Mouse (Mus musculus) neural tube, embryonic 14.5 days (tissue): ENCODE data around the gene Tmem198. TPM values are rescaled to one million over a fixed set of nuclear protein-coding genes. Genes with fewer than 3 reads are reported as not detected.
A peak's percentile ranks its signal among the peaks of the same experiment; 100 is the strongest.

Source experiments
- ATAC-seq: fragments of 200-750 bp; cut with Nextera tagmentation; 2 replicates; pipeline ENCODE4 v1.8.0; 2017; ENCODE audit warnings: low read depth, mild to moderate bottlenecking, moderate TSS enrichment, moderate library complexity
- H3K27ac ChIP-seq: fragments of 300-500 bp; sonication (generic); 2 replicates; pipeline ENCODE4 v1.5.1; 2014; ENCODE audit warnings: low read depth, mild to moderate bottlenecking, control low read depth, low read length, moderate library complexity, mixed read lengths
- H3K27me3 ChIP-seq: fragments of 300-500 bp; sonication (generic); 2 replicates; pipeline ENCODE4 v1.6.1; 2014; ENCODE audit warnings: low read length; ENCODE audit not compliant: control insufficient read depth, insufficient read depth
- H3K36me3 ChIP-seq: fragments of 300-500 bp; sonication (generic); 2 replicates; pipeline ENCODE4 v1.6.1; 2014; ENCODE audit warnings: low read length, mixed read lengths; ENCODE audit not compliant: control insufficient read depth, insufficient read depth
- H3K4me1 ChIP-seq: fragments of 300-500 bp; sonication (generic); 2 replicates; pipeline ENCODE4 v1.6.1; 2014; ENCODE audit warnings: low read length; ENCODE audit not compliant: control insufficient read depth, insufficient read depth
- H3K4me2 ChIP-seq: fragments of 300-500 bp; sonication (generic); 2 replicates; pipeline ENCODE4 v1.6.1; 2014; ENCODE audit warnings: mild to moderate bottlenecking, low read depth, low read length, control low read depth
- H3K4me3 ChIP-seq: fragments of 300-500 bp; sonication (generic); 2 replicates; pipeline ENCODE4 v1.5.1; 2014; ENCODE audit warnings: low read depth, low read length, control low read depth, mixed read lengths
- H3K9ac ChIP-seq: fragments of 300-500 bp; sonication (generic); replicated peaks from 2 replicates; pipeline ENCODE4 v1.6.1; 2014; ENCODE audit warnings: low read depth, mild to moderate bottlenecking, control low read depth, low read length, mixed read lengths
- H3K9me3 ChIP-seq: fragments of 300-500 bp; sonication (generic); 2 replicates; pipeline ENCODE4 v1.6.1; 2016; ENCODE audit warnings: low read length; ENCODE audit not compliant: control insufficient read depth
- WGBS: fragments of 180-500 bp; shearing (Covaris S2); extraction: QIAGEN DNeasy Blood & Tissue Kit; methylation state at CpG from one replicate; pipeline ENCODE4 v1.1.7; 2014; 5-methylcytosine and 5-hydroxymethylcytosine counted together
- polyA plus RNA-seq: library from polyadenylated mRNA; unstranded; fragments of >200 nt; fragmentation: Nextera tagmentation; extraction: Ambion mirVana; gene quantifications from 2 replicates; pipeline ENCODE4 v1.2.1, GENCODE M21; 2014

Tmem198 gene
- polyA plus RNA-seq, 1 experiment from 2014 or later, result 38.3 TPM

- Histone ChIP-seq H3K9me3 (no peaks in the 10 kb centered on the region), H3K4me1 (peaks cover 25% of the 10 kb centered on the region), H3K4me2 (peak overlapping the region; percentile 73), H3K4me3 (peak overlapping the region; percentile 93), H3K27me3 (peaks cover 3% of the 10 kb centered on the region; the same call in 1 of the 2 replicates), H3K36me3 (peaks cover 25% of the 10 kb centered on the region), H3K27ac (peak overlapping the region; percentile 83), H3K9ac (peak overlapping the region; percentile 89)
- ATAC-seq, result no peak; the same call in 1 of the 2 replicates
- 2% methylated on average over 24 of the region's 24 CpGs for WGBS
Measured at GRCm38 (mm10) chr1:75479635-75479989, 280 bp downstream of the Tmem198 start.

GRCm38 (mm10) chr1:75480036-75480435 lies 704 bp downstream of the Tmem198 start:
- H3K27me3 ChIP-seq, result peaks cover 8% of the 10 kb centered on the region; the same call in 1 of the 2 replicates
- peak overlapping the region; percentile 89 for H3K9ac ChIP-seq
- no peaks in the 10 kb centered on the region for H3K9me3 ChIP-seq
- peak overlapping the region; percentile 83; the same call in 1 of the 2 replicates for H3K27ac ChIP-seq
- 17% methylated on average over 13 of the region's 13 CpGs for WGBS
- H3K4me1 ChIP-seq, result peaks cover 25% of the 10 kb centered on the region
- peak overlapping the region; percentile 73 for H3K4me2 ChIP-seq
- no peak for ATAC-seq
- H3K36me3 ChIP-seq, result peaks cover 25% of the 10 kb centered on the region
- peak overlapping the region; percentile 93 for H3K4me3 ChIP-seq

GRCm38 (mm10) chr1:75480735-75481134 lies 1.4 kb downstream of the Tmem198 start:
- no peak for ATAC-seq
- WGBS, result 84% methylated on average over 7 of the region's 7 CpGs
- H3K36me3 ChIP-seq, result peaks cover 24% of the 10 kb centered on the region
- H3K4me3 ChIP-seq, result peak overlapping the region; percentile 93
- H3K4me2 ChIP-seq, result peak overlapping the region; percentile 73
- H3K27me3 ChIP-seq, result peaks cover 15% of the 10 kb centered on the region
- H3K9ac ChIP-seq, result peak overlapping the region; percentile 89; the same call in 1 of the 2 replicates
- H3K4me1 ChIP-seq, result peaks cover 25% of the 10 kb centered on the region
- H3K9me3 ChIP-seq, result no peaks in the 10 kb centered on the region
- no peak overlapping the region for H3K27ac ChIP-seq

- peaks cover 29% of the 10 kb centered on the region for H3K27me3 ChIP-seq
- WGBS, result 6% methylated on average over 24 of the region's 24 CpGs
Measured at GRCm38 (mm10) chr1:75486561-75486960, 7.2 kb downstream of the Tmem198 start.

GRCm38 (mm10) chr1:75487040-75487404 lies 7.7 kb downstream of the Tmem198 start:
- 1% methylated on average over 13 of the region's 13 CpGs for WGBS
- Histone ChIP-seq H3K27ac (no peak overlapping the region), H3K4me1 (peaks cover 4% of the 10 kb centered on the region; the same call in 1 of the 2 replicates), H3K36me3 (peaks cover 21% of the 10 kb centered on the region), H3K4me2 (peak overlapping the region; percentile 83), H3K9me3 (no peaks in the 10 kb centered on the region), H3K27me3 (peaks cover 29% of the 10 kb centered on the region), H3K9ac (no peak overlapping the region), H3K4me3 (peak overlapping the region; percentile 41)
- peak; percentile 9; the same call in 1 of the 2 replicates for ATAC-seq

More at GRCm38 (mm10) chr1:75486561-75486960, 7.2 kb downstream of the Tmem198 start:
- H3K4me2 ChIP-seq, result no peak overlapping the region
- no peaks in the 10 kb centered on the region for H3K9me3 ChIP-seq
- no peak overlapping the region for H3K4me3 ChIP-seq
- H3K9ac ChIP-seq, result no peak overlapping the region
- ATAC-seq, result no peak
- H3K4me1 ChIP-seq, result peaks cover 4% of the 10 kb centered on the region; the same call in 1 of the 2 replicates
- H3K36me3 ChIP-seq, result peaks cover 21% of the 10 kb centered on the region
- no peak overlapping the region for H3K27ac ChIP-seq

- peak overlapping the region; percentile 26; the same call in 1 of the 2 replicates for H3K9ac ChIP-seq
- H3K4me3 ChIP-seq, result peak overlapping the region; percentile 41
- peak overlapping the region; percentile 83 for H3K4me2 ChIP-seq
- peaks cover 29% of the 10 kb centered on the region for H3K27me3 ChIP-seq
- no peak overlapping the region for H3K27ac ChIP-seq
- H3K9me3 ChIP-seq, result no peaks in the 10 kb centered on the region
- H3K36me3 ChIP-seq, result peaks cover 19% of the 10 kb centered on the region
- peaks cover 4% of the 10 kb centered on the region; the same call in 1 of the 2 replicates for H3K4me1 ChIP-seq
- WGBS, result under 1% methylated on average over 62 of the region's 62 CpGs
- ATAC-seq, result peak; percentile 72
Measured at GRCm38 (mm10) chr1:75487405-75488161, 8.3 kb downstream of the Tmem198 start.

- no peaks in the 10 kb centered on the region for H3K9me3 ChIP-seq
- H3K27me3 ChIP-seq, result peaks cover 12% of the 10 kb centered on the region; the same call in 1 of the 2 replicates
- H3K36me3 ChIP-seq, result peaks cover 4% of the 10 kb centered on the region; the same call in 1 of the 2 replicates
- peaks cover 4% of the 10 kb centered on the region; the same call in 1 of the 2 replicates for H3K4me1 ChIP-seq
- WGBS, result 87% methylated on average over 34 of the region's 34 CpGs
- H3K4me3 ChIP-seq, result no peak overlapping the region
- no peak overlapping the region for H3K9ac ChIP-seq
- H3K27ac ChIP-seq, result no peak overlapping the region
- no peak for ATAC-seq
- H3K4me2 ChIP-seq, result no peak overlapping the region
Measured at GRCm38 (mm10) chr1:75490785-75491551, 11.6 kb downstream of the Tmem198 start.

GRCm38 (mm10) chr1:75492579-75493170 lies 13.3 kb downstream of the Tmem198 start:
- H3K4me3 ChIP-seq, result no peak overlapping the region
- 0 out of 2 replicates have a peak, but pooled peaks cover 8% of the 10 kb centered on the region for H3K27me3 ChIP-seq
- no peak for ATAC-seq
- H3K9me3 ChIP-seq, result no peaks in the 10 kb centered on the region
- no peak overlapping the region for H3K4me2 ChIP-seq
- no peak overlapping the region for H3K27ac ChIP-seq
- no peak overlapping the region for H3K9ac ChIP-seq
- 48% methylated on average over 24 of the region's 24 CpGs for WGBS
- peaks cover 4% of the 10 kb centered on the region; the same call in 1 of the 2 replicates for H3K4me1 ChIP-seq
- H3K36me3 ChIP-seq, result peaks cover 9% of the 10 kb centered on the region
